Mouse (Mus musculus): Measurements from ENCODE around the gene Phgdh. TPM values are rescaled to one million over a fixed set of nuclear protein-coding genes. Genes with fewer than 3 reads are reported as not detected.

Gene Phgdh
- polyA plus RNA-seq, 1 experiment from 2014 or later: 137 TPM

- Histone ChIP-seq H3K9me3 (replicated peaks; ENCODE audit: control insufficient read depth, low read length, poor library complexity, severe bottlenecking) (no peaks in the 10 kb centered on the region), H3K27ac (ENCODE audit: low read length) (no peak overlapping the region), H3K36me3 (ENCODE audit: control insufficient read depth, insufficient read depth, low read length) (no peaks in the 10 kb centered on the region), H3K9ac (ENCODE audit: low read depth, low read length) (no peak overlapping the region), H3K4me2 (ENCODE audit: low read length) (no peak overlapping the region), H3K4me3 (ENCODE audit: low read depth, low read length) (no peak overlapping the region), H3K4me1 (ENCODE audit: control insufficient read depth, insufficient read depth, low read length) (no peaks in the 10 kb centered on the region), H3K27me3 (ENCODE audit: control insufficient read depth, insufficient read depth, low read depth, low read length) (no peaks in the 10 kb centered on the region)
- 58% methylated on average over 10 of the region's 10 CpGs for WGBS
- peak; percentile 63 for ATAC-seq
These were observed 15.7 kb upstream of the Phgdh start for GRCm38 (mm10) chr3:98355344-98356025.

- Histone ChIP-seq H3K4me3 (ENCODE audit: low read depth, low read length) (no peak overlapping the region), H3K9me3 (replicated peaks; ENCODE audit: control insufficient read depth, low read length, poor library complexity, severe bottlenecking) (no peaks in the 10 kb centered on the region), H3K27ac (ENCODE audit: low read length) (no peak overlapping the region), H3K4me2 (ENCODE audit: low read length) (no peak overlapping the region), H3K4me1 (ENCODE audit: control insufficient read depth, insufficient read depth, low read length) (no peaks in the 10 kb centered on the region), H3K9ac (ENCODE audit: low read depth, low read length) (no peak overlapping the region), H3K27me3 (ENCODE audit: control insufficient read depth, insufficient read depth, low read depth, low read length) (no peaks in the 10 kb centered on the region), H3K36me3 (ENCODE audit: control insufficient read depth, insufficient read depth, low read length) (no peaks in the 10 kb centered on the region)
- 0 out of 2 replicates have a peak, but pooled peaks have one; percentile 12 for ATAC-seq
- 33% methylated on average over 7 of the region's 7 CpGs for WGBS
These were observed 14.1 kb upstream of the Phgdh start for GRCm38 (mm10) chr3:98353892-98354291.

- Histone ChIP-seq H3K27me3 (ENCODE audit: control insufficient read depth, insufficient read depth, low read depth, low read length) (no peaks in the 10 kb centered on the region), H3K9me3 (replicated peaks; ENCODE audit: control insufficient read depth, low read length, poor library complexity, severe bottlenecking) (no peaks in the 10 kb centered on the region), H3K36me3 (ENCODE audit: control insufficient read depth, insufficient read depth, low read length) (no peaks in the 10 kb centered on the region), H3K4me2 (ENCODE audit: low read length) (no peak overlapping the region), H3K4me3 (ENCODE audit: low read depth, low read length) (no peak overlapping the region), H3K4me1 (ENCODE audit: control insufficient read depth, insufficient read depth, low read length) (no peaks in the 10 kb centered on the region; the same call in 1 of the 2 replicates), H3K9ac (ENCODE audit: low read depth, low read length) (no peak overlapping the region), H3K27ac (ENCODE audit: low read length) (no peak overlapping the region)
- WGBS: 22% methylated on average over 8 of the region's 8 CpGs
- ATAC-seq: peak; percentile 45; the same call in 1 of the 2 replicates
These were observed 8.9 kb upstream of the Phgdh start for GRCm38 (mm10) chr3:98348705-98349104.

- ATAC-seq: no peak
- Histone ChIP-seq H3K27ac (ENCODE audit: low read length) (no peak overlapping the region), H3K4me2 (ENCODE audit: low read length) (no peak overlapping the region), H3K27me3 (ENCODE audit: control insufficient read depth, insufficient read depth, low read depth, low read length) (no peaks in the 10 kb centered on the region), H3K9me3 (replicated peaks; ENCODE audit: control insufficient read depth, low read length, poor library complexity, severe bottlenecking) (no peaks in the 10 kb centered on the region), H3K36me3 (ENCODE audit: control insufficient read depth, insufficient read depth, low read length) (no peaks in the 10 kb centered on the region), H3K4me3 (ENCODE audit: low read depth, low read length) (no peak overlapping the region), H3K4me1 (ENCODE audit: control insufficient read depth, insufficient read depth, low read length) (no peaks in the 10 kb centered on the region; the same call in 1 of the 2 replicates), H3K9ac (ENCODE audit: low read depth, low read length) (no peak overlapping the region)
- WGBS: 89% methylated on average over 6 of the region's 6 CpGs
These were observed 8.3 kb upstream of the Phgdh start for GRCm38 (mm10) chr3:98348106-98348505.

- H3K9ac ChIP-seq (ENCODE audit: low read depth, low read length): no peak overlapping the region
- no peaks in the 10 kb centered on the region for H3K36me3 ChIP-seq (ENCODE audit: control insufficient read depth, insufficient read depth, low read length)
- H3K4me2 ChIP-seq (ENCODE audit: low read length): no peak overlapping the region
- no peak overlapping the region for H3K4me3 ChIP-seq (ENCODE audit: low read depth, low read length)
- no peaks in the 10 kb centered on the region for H3K27me3 ChIP-seq (ENCODE audit: control insufficient read depth, insufficient read depth, low read depth, low read length)
- H3K27ac ChIP-seq (ENCODE audit: low read length): no peak overlapping the region
- 94% methylated on average over 3 of the region's 3 CpGs for WGBS
- peaks cover 12% of the 10 kb centered on the region for H3K4me1 ChIP-seq (ENCODE audit: control insufficient read depth, insufficient read depth, low read length)
- no peak for ATAC-seq
- no peaks in the 10 kb centered on the region for H3K9me3 ChIP-seq (replicated peaks; ENCODE audit: control insufficient read depth, low read length, poor library complexity, severe bottlenecking)
These were observed 3.4 kb upstream of the Phgdh start for GRCm38 (mm10) chr3:98343235-98343634.

- Histone ChIP-seq H3K4me3 (ENCODE audit: low read depth, low read length) (no peak overlapping the region), H3K36me3 (ENCODE audit: control insufficient read depth, insufficient read depth, low read length) (no peaks in the 10 kb centered on the region), H3K4me1 (ENCODE audit: control insufficient read depth, insufficient read depth, low read length) (peaks cover 22% of the 10 kb centered on the region), H3K4me2 (ENCODE audit: low read length) (no peak overlapping the region), H3K27ac (ENCODE audit: low read length) (no peak overlapping the region), H3K9me3 (replicated peaks; ENCODE audit: control insufficient read depth, low read length, poor library complexity, severe bottlenecking) (no peaks in the 10 kb centered on the region), H3K9ac (ENCODE audit: low read depth, low read length) (no peak overlapping the region), H3K27me3 (ENCODE audit: control insufficient read depth, insufficient read depth, low read depth, low read length) (no peaks in the 10 kb centered on the region)
- 86% methylated on average over 17 of the region's 17 CpGs for WGBS
- ATAC-seq: no peak
These were observed 1.2 kb upstream of the Phgdh start for GRCm38 (mm10) chr3:98340818-98341594.

- no peaks in the 10 kb centered on the region for H3K9me3 ChIP-seq (replicated peaks; ENCODE audit: control insufficient read depth, low read length, poor library complexity, severe bottlenecking)
- peak; percentile 40 for ATAC-seq
- peaks cover 26% of the 10 kb centered on the region for H3K4me1 ChIP-seq (ENCODE audit: control insufficient read depth, insufficient read depth, low read length)
- H3K9ac ChIP-seq (ENCODE audit: low read depth, low read length): peak overlapping the region; percentile 65
- peak overlapping the region; percentile 98 for H3K4me2 ChIP-seq (ENCODE audit: low read length)
- 0% methylated on average over 45 of the region's 46 CpGs for WGBS
- no peaks in the 10 kb centered on the region for H3K36me3 ChIP-seq (ENCODE audit: control insufficient read depth, insufficient read depth, low read length)
- H3K4me3 ChIP-seq (ENCODE audit: low read depth, low read length): peak overlapping the region; percentile 54
- H3K27ac ChIP-seq (ENCODE audit: low read length): peak overlapping the region; percentile 48; the same call in 1 of the 2 replicates
- no peaks in the 10 kb centered on the region for H3K27me3 ChIP-seq (ENCODE audit: control insufficient read depth, insufficient read depth, low read depth, low read length)
These were observed 589 bp downstream of the Phgdh start for GRCm38 (mm10) chr3:98339097-98339705.

GRCm38 (mm10) chr3:98338584-98339041 is 1.2 kb downstream of the Phgdh start:
- H3K4me2 ChIP-seq (ENCODE audit: low read length): peak overlapping the region; percentile 98
- ATAC-seq: 0 out of 2 replicates have a peak, but pooled peaks have one; percentile 13
- 5% methylated on average over 15 of the region's 15 CpGs for WGBS
- H3K9me3 ChIP-seq (replicated peaks; ENCODE audit: control insufficient read depth, low read length, poor library complexity, severe bottlenecking): no peaks in the 10 kb centered on the region
- peak overlapping the region; percentile 54 for H3K4me3 ChIP-seq (ENCODE audit: low read depth, low read length)
- H3K36me3 ChIP-seq (ENCODE audit: control insufficient read depth, insufficient read depth, low read length): no peaks in the 10 kb centered on the region
- H3K27me3 ChIP-seq (ENCODE audit: control insufficient read depth, insufficient read depth, low read depth, low read length): no peaks in the 10 kb centered on the region
- peak overlapping the region; percentile 65 for H3K9ac ChIP-seq (ENCODE audit: low read depth, low read length)
- peak overlapping the region; percentile 48; the same call in 1 of the 2 replicates for H3K27ac ChIP-seq (ENCODE audit: low read length)
- H3K4me1 ChIP-seq (ENCODE audit: control insufficient read depth, insufficient read depth, low read length): peaks cover 26% of the 10 kb centered on the region

Measured in midbrain, embryonic 16.5 days (tissue).